Mouse (Mus musculus): ENCODE data around the gene Rnf130. TPM values are rescaled to one million over a fixed set of nuclear protein-coding genes. Genes with fewer than 3 reads are reported as not detected.

Rnf130 gene
- polyA plus RNA-seq (2012; rRNA removed; ENCODE audit: low replicate concordance) = 46.4 and 70.9 TPM in 2 replicates

GRCm38 (mm10) chr11:50024833-50025720, at the start of gene Rnf130:
TSS of gene Rnf130 (plus strand) at chr11:50025346.

GRCm38 (mm10) chr11:50130811-50131766, 105.9 kb downstream of the Rnf130 start, which contains the start of gene Tbc1d9b:
TSS of gene Tbc1d9b (plus strand) at chr11:50131396.

Other genes with a start within 250 kb of the Rnf130 start
- gene Gfpt2, start 231.2 kb upstream of the Rnf130 start, polyA plus RNA-seq (2012; rRNA removed; ENCODE audit: low replicate concordance) = 19.5 and 35.7 TPM in 2 replicates
- gene Mapk9, start 178.6 kb upstream of the Rnf130 start, polyA plus RNA-seq (2012; rRNA removed; ENCODE audit: low replicate concordance) = 21.8 and 27.5 TPM in 2 replicates
- 0.21 and 0.40 TPM in 2 replicates for gene Rasgef1c, start 123.5 kb upstream of the Rnf130 start, polyA plus RNA-seq (2012; rRNA removed; ENCODE audit: low replicate concordance)
- gene Tbc1d9b, start 106.0 kb downstream of the Rnf130 start, polyA plus RNA-seq (2012; rRNA removed; ENCODE audit: low replicate concordance) = 82.0 and 84.1 TPM in 2 replicates
- gene Mrnip, start 149.1 kb downstream of the Rnf130 start, polyA plus RNA-seq (2012; rRNA removed; ENCODE audit: low replicate concordance) = 9.3 and 13.9 TPM in 2 replicates
- 261 TPM in 2 replicates for gene Sqstm1, start 185.5 kb downstream of the Rnf130 start, polyA plus RNA-seq (2012; rRNA removed; ENCODE audit: low replicate concordance)
- gene Mgat4b, start 185.5 kb downstream of the Rnf130 start, polyA plus RNA-seq (2012; rRNA removed; ENCODE audit: low replicate concordance) = 112 and 147 TPM in 2 replicates
- 196 and 578 TPM in 2 replicates for gene Ltc4s, start 213.3 kb downstream of the Rnf130 start, polyA plus RNA-seq (2012; rRNA removed; ENCODE audit: low replicate concordance)